Mouse (Mus musculus): ENCODE results near the gene Tfap2d. TPM values are rescaled to one million over a fixed set of nuclear protein-coding genes. Genes with fewer than 3 reads are reported as not detected.
A peak's percentile ranks its signal among the peaks of the same experiment; 100 is the strongest.

Tfap2d gene
- polyA plus RNA-seq, 1 experiment from 2014 or later, result not detected

DNA sequence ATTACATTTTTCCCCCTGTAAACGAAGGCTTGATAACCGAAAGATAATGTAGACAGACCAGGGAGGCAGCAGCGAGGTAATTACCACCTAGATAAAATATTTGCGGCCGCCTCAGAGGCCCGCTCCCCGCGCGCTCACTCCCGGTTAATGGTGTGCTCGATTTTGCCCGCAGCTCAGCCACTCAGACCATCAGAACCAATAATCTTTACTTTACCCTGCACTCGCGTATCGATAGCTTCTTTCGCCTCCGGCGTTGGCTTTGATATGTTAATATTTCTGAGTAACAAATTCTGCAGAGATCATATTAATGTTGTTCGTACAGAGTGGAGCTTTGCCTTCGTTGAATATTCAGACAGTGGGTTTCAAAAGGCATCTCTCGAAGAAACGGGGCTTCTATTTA, 8.2 kb downstream of the Tfap2d start:
- Histone ChIP-seq H3K9ac (ENCODE audit: low read depth, low read length) (no peak overlapping the region), H3K4me2 (replicated peaks; ENCODE audit: low read depth) (no peak overlapping the region), H3K27ac (ENCODE audit: low read depth, low read length) (no peak overlapping the region), H3K27me3 (replicated peaks; ENCODE audit: control insufficient read depth, insufficient read depth, low read length) (0 out of 2 replicates have a peak, but pooled peaks cover 18% of the 10 kb centered on the region), H3K4me1 (replicated peaks; ENCODE audit: control insufficient read depth, insufficient read depth, low read length) (no peaks in the 10 kb centered on the region), H3K36me3 (ENCODE audit: control insufficient read depth, insufficient read depth) (no peaks in the 10 kb centered on the region), H3K9me3 (ENCODE audit: control insufficient read depth) (no peaks in the 10 kb centered on the region), H3K4me3 (ENCODE audit: low read depth, low read length) (no peak overlapping the region)
- no peak for ATAC-seq
- no peak for TF ChIP-seq CTCF (IDR thresholded peaks at IDR 0.05; ENCODE audit: low read depth)
- WGBS, result 3% methylated on average over 22 of the region's 22 CpGs

GRCm38 (mm10) chr1:19178742-19179397, 76.0 kb downstream of the Tfap2d start:
- H3K4me3 ChIP-seq (ENCODE audit: low read depth, low read length), result no peak overlapping the region
- H3K4me2 ChIP-seq (replicated peaks; ENCODE audit: low read depth), result no peak overlapping the region
- no peaks in the 10 kb centered on the region for H3K9me3 ChIP-seq (ENCODE audit: control insufficient read depth)
- no peak overlapping the region for H3K27ac ChIP-seq (ENCODE audit: low read depth, low read length)
- no peaks in the 10 kb centered on the region for H3K27me3 ChIP-seq (replicated peaks; ENCODE audit: control insufficient read depth, insufficient read depth, low read length)
- 5% methylated on average over 4 of the region's 4 CpGs for WGBS
- TF ChIP-seq CTCF (IDR thresholded peaks at IDR 0.05; ENCODE audit: low read depth), result peak; percentile 78
- H3K4me1 ChIP-seq (replicated peaks; ENCODE audit: control insufficient read depth, insufficient read depth, low read length), result no peaks in the 10 kb centered on the region
- ATAC-seq, result no peak
- no peaks in the 10 kb centered on the region for H3K36me3 ChIP-seq (ENCODE audit: control insufficient read depth, insufficient read depth)
- no peak overlapping the region for H3K9ac ChIP-seq (ENCODE audit: low read depth, low read length)

GRCm38 (mm10) chr1:19205649-19206048, 102.8 kb downstream of the Tfap2d start:
- no peak overlapping the region for H3K9ac ChIP-seq (ENCODE audit: low read depth, low read length)
- peak overlapping the region; percentile 27 for H3K4me3 ChIP-seq (ENCODE audit: low read depth, low read length)
- H3K36me3 ChIP-seq (ENCODE audit: control insufficient read depth, insufficient read depth), result no peaks in the 10 kb centered on the region
- no peaks in the 10 kb centered on the region for H3K4me1 ChIP-seq (replicated peaks; ENCODE audit: control insufficient read depth, insufficient read depth, low read length)
- ATAC-seq, result no peak
- peaks cover 39% of the 10 kb centered on the region for H3K27me3 ChIP-seq (replicated peaks; ENCODE audit: control insufficient read depth, insufficient read depth, low read length)
- WGBS, result 2% methylated on average over 12 of the region's 12 CpGs
- no peaks in the 10 kb centered on the region for H3K9me3 ChIP-seq (ENCODE audit: control insufficient read depth)
- H3K27ac ChIP-seq (ENCODE audit: low read depth, low read length), result no peak overlapping the region
- peak overlapping the region; percentile 53 for H3K4me2 ChIP-seq (replicated peaks; ENCODE audit: low read depth)
- TF ChIP-seq CTCF (IDR thresholded peaks at IDR 0.05; ENCODE audit: low read depth), result peak; percentile 84

- TF ChIP-seq CTCF (IDR thresholded peaks at IDR 0.05; ENCODE audit: low read depth), result peak; percentile 64
- no peaks in the 10 kb centered on the region for H3K4me1 ChIP-seq (replicated peaks; ENCODE audit: control insufficient read depth, insufficient read depth, low read length)
- no peak overlapping the region for H3K27ac ChIP-seq (ENCODE audit: low read depth, low read length)
- no peaks in the 10 kb centered on the region for H3K9me3 ChIP-seq (ENCODE audit: control insufficient read depth)
- no peak overlapping the region for H3K9ac ChIP-seq (ENCODE audit: low read depth, low read length)
- no peak for ATAC-seq
- WGBS, result 3% methylated on average over 7 of the region's 7 CpGs
- no peaks in the 10 kb centered on the region for H3K36me3 ChIP-seq (ENCODE audit: control insufficient read depth, insufficient read depth)
- peak overlapping the region; percentile 27 for H3K4me3 ChIP-seq (ENCODE audit: low read depth, low read length)
- peak overlapping the region; percentile 13; the same call in 1 of the 2 replicates for H3K4me2 ChIP-seq (replicated peaks; ENCODE audit: low read depth)
- H3K27me3 ChIP-seq (replicated peaks; ENCODE audit: control insufficient read depth, insufficient read depth, low read length), result peaks cover 44% of the 10 kb centered on the region
These were observed 103.4 kb downstream of the Tfap2d start for GRCm38 (mm10) chr1:19206194-19206593.

DNA sequence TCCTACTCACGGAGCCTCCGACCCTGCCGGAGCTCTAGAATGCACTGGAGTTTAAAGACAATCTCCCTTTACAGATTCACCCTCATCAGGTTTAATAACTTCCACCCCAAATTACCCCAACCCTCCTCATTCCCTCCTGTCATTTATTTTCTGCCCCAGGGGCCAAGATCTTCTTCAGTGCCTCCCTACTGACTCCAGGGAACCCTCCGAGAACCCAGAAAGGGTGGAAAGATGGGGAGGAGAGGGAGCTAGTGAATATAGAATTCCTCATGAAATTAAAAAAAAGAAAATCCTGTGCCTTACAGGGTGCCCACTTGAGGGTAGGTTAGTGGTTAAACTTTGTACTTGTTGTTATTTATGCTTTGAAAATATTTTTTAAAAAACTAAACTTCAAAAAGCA, 104.8 kb downstream of the Tfap2d start:
- Histone ChIP-seq H3K27me3 (replicated peaks; ENCODE audit: control insufficient read depth, insufficient read depth, low read length) (peaks cover 55% of the 10 kb centered on the region), H3K4me2 (replicated peaks; ENCODE audit: low read depth) (no peak overlapping the region), H3K36me3 (ENCODE audit: control insufficient read depth, insufficient read depth) (no peaks in the 10 kb centered on the region), H3K27ac (ENCODE audit: low read depth, low read length) (no peak overlapping the region), H3K4me1 (replicated peaks; ENCODE audit: control insufficient read depth, insufficient read depth, low read length) (no peaks in the 10 kb centered on the region), H3K9ac (ENCODE audit: low read depth, low read length) (no peak overlapping the region), H3K4me3 (ENCODE audit: low read depth, low read length) (no peak overlapping the region), H3K9me3 (ENCODE audit: control insufficient read depth) (no peaks in the 10 kb centered on the region)
- no peak for TF ChIP-seq CTCF (IDR thresholded peaks at IDR 0.05; ENCODE audit: low read depth)
- WGBS, result 5% methylated on average over 4 of the region's 4 CpGs
- no peak for ATAC-seq

GRCm38 (mm10) chr1:19208641-19209358, 106.0 kb downstream of the Tfap2d start, which contains the start of gene Tfap2b:
Gene Tfap2b (plus strand): TSS chr1:19208914.
- Histone ChIP-seq H3K9me3 (ENCODE audit: control insufficient read depth) (no peaks in the 10 kb centered on the region), H3K4me2 (replicated peaks; ENCODE audit: low read depth) (peak within 1 kb of the TSS; percentile 61), H3K4me1 (replicated peaks; ENCODE audit: control insufficient read depth, insufficient read depth, low read length) (no peaks in the 10 kb centered on the region), H3K9ac (ENCODE audit: low read depth, low read length) (no peak within 1 kb of the TSS), H3K4me3 (ENCODE audit: low read depth, low read length) (peak within 1 kb of the TSS; percentile 36), H3K27me3 (replicated peaks; ENCODE audit: control insufficient read depth, insufficient read depth, low read length) (peaks cover 64% of the 10 kb centered on the region), H3K27ac (ENCODE audit: low read depth, low read length) (no peak within 1 kb of the TSS), H3K36me3 (ENCODE audit: control insufficient read depth, insufficient read depth) (no peaks in the 10 kb centered on the region)
- no peak for TF ChIP-seq CTCF (IDR thresholded peaks at IDR 0.05; ENCODE audit: low read depth)
- WGBS, result 4% methylated on average over 26 of the region's 26 CpGs
- ATAC-seq, result no peak

Data from intestine, postnatal 0 days (tissue).